Mouse (Mus musculus): ENCODE measurements at regions not wholly inside any gene's neighbourhood (a gene's known extent, or its start where the extent isn't known, plus 50 kb on each side); places are given as distances from the start of the nearest gene placed in this dataset.

DNA sequence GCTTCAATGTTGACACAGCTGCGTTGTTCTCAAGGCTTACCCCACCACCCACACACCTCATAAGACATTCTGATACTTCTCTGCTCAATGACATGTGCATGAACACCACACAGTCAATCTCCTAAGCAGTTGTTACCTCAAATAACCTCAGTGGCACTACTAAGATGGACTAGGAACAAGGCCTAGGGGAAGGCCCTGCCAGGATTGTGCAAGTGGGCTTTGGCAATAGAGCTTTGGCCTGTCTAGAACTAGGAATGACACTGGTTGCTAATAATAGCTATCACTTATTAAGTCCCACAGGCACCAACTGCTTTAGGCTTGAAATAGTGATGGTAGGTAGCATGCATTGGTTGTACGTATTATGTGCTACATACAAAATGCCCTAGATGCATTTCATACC, 169.7 kb upstream of the Nabp1 start:
- DNase-seq (ENCODE audit: low spot score in 2 of 2): no peak

- DNase-seq (ENCODE audit: low spot score in 2 of 2): peak; percentile 43 to 79
These were observed 166.2 kb upstream of the Nabp1 start for GRCm38 (mm10) chr1:51644399-51644798.

- no peak for DNase-seq (ENCODE audit: low spot score in 2 of 2)
These were observed 165.4 kb upstream of the Nabp1 start for GRCm38 (mm10) chr1:51643640-51644039.

- no peak for DNase-seq (ENCODE audit: low spot score in 2 of 2)
These were observed 160.5 kb upstream of the Nabp1 start for GRCm38 (mm10) chr1:51638519-51639302.

- no peak for DNase-seq (ENCODE audit: low spot score in 2 of 2)
These were observed 157.8 kb upstream of the Nabp1 start for GRCm38 (mm10) chr1:51635881-51636515.

- DNase-seq (ENCODE audit: low spot score in 2 of 2): no peak
These were observed 155.6 kb upstream of the Nabp1 start for GRCm38 (mm10) chr1:51633795-51634194.

- DNase-seq (ENCODE audit: low spot score in 2 of 2): no peak
These were observed 154.6 kb upstream of the Nabp1 start for GRCm38 (mm10) chr1:51632851-51633250.

GRCm38 (mm10) chr1:51629848-51630247, 151.6 kb upstream of the Nabp1 start:
- no peak for DNase-seq (ENCODE audit: low spot score in 2 of 2)

DNA sequence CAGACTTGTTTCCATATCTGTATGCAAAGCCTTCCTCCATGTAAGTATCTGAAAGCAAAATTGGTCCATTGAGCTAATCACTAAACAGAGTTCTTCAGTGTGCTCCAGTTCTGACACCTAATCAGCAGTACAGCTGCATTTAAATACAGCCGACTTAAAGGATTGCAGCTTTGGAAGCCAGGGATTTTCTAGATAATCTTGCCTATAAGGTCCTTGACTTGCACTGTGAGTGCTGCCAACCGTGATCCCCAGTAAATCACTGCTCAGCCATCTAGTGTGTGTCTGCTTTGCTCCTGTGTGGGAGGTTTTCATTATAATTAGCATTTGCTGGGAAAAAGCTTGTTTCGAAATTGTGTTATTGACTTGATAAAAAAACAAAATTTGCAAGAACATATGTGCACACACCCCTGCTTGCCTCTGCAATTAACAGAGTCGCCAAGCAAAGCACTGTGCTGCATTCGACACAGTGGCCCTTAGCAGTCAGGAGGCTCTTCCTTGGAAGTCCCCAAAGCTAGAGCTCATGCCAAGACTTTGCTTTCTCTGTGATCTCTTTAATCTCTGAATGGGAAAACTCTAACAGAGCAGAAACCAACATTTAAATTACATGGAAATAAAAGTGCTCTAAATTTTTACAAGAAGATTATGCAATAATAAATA, 150.0 kb upstream of the Nabp1 start:
- no peak for DNase-seq (ENCODE audit: low spot score in 2 of 2)

GRCm38 (mm10) chr1:51626303-51626702, 148.1 kb upstream of the Nabp1 start:
- no peak for DNase-seq (ENCODE audit: low spot score in 2 of 2)

GRCm38 (mm10) chr1:51625079-51625478, 146.9 kb upstream of the Nabp1 start:
- DNase-seq (ENCODE audit: low spot score in 2 of 2): no peak

GRCm38 (mm10) chr1:51624551-51624950, 146.3 kb upstream of the Nabp1 start:
- DNase-seq (ENCODE audit: low spot score in 2 of 2): no peak

DNA sequence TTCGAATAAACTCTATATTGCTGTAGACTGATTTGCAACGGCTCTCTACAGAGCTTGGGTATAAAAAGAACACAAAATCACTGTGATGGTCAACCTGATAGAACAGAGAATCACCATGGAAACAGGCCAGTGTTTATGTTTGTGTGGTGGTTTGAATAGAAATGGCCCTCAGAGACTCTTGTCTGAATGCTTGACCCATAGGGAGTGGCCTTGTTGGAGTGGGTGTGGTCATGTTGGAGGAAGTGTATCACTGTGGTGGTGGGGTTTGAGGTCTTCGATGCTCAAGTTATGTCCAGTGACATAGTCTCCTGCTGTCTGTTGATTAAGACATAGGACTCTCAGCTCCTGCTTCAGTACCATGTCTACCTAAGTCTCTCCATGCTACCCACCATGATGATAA, 144.8 kb upstream of the Nabp1 start:
- no peak for DNase-seq (ENCODE audit: low spot score in 2 of 2)

GRCm38 (mm10) chr1:51622181-51622862, 144.1 kb upstream of the Nabp1 start:
- DNase-seq (ENCODE audit: low spot score in 2 of 2): no peak

DNA sequence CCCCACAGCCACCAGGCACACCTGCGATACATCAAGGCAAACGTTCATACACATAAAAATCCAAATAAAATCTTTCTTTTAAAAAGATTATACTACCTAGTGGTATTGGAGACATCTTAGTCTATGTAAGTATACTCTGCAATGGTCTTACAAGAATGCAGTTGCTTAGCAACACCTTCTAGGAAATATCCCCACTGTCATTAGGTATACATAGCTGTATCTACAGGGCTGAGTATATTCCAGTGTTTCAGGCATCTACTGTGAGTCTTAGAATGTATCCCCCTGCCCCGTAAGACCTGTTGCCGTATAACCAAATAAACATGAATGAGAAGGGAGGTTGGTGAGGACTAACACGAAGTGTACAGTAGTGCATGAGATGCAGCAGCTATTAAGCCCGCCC, 142.8 kb upstream of the Nabp1 start:
- DNase-seq (ENCODE audit: low spot score in 2 of 2): no peak

DNA sequence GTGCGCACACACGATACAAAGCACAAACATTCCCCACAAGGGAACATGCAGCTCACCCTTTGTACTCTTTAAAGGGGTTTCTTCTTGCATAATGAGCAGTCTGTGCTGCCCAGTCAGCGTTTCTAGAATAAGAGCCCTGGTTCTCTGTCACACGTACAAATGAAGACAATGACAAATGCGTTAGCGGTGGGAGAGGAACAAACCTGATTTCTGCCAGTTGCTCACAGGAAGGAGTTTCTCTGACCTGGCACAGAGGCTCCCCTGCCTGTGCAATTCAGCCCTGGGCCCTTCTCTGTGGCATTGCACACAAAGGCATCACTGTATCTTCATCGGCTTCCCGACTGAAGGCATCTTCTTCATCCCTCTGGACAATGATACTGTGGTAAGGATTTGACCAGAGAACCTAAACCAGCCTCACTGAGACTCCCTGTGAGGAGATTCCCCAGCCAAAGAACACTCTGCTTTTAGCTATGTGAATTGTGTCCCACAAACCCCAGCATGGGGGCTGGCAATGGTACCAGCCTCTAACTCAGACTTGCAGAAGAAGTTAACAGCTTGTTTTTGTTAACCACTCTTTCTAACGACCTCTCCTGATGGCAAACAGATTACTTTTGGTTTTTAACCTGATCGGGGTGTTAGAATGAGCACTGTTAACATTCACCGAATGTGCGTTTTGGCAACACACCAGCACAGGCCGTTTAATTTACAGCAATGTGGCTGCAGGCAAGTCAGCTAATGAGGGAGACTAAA, 139.5 kb upstream of the Nabp1 start:
- DNase-seq (ENCODE audit: low spot score in 2 of 2): no peak

DNA sequence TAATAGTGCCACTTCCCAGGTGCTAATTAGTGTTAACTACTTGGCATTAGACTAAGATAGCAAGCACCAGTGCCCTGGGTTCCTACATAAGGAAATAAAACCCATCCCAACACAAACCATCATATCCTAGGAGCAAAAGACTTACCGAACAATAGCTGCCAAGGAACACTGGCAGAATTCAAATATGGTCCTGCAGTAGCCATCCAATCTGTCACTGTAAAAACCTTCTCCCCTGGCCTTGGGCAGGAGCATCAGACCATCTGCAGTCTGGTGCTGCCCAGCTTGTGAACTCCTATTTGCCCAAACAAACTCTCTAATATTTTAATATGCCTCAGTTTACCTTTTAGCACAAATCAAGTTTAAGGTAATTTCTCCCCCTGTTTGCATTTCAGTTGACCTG, 137.9 kb upstream of the Nabp1 start:
- no peak for DNase-seq (ENCODE audit: low spot score in 2 of 2)

DNA sequence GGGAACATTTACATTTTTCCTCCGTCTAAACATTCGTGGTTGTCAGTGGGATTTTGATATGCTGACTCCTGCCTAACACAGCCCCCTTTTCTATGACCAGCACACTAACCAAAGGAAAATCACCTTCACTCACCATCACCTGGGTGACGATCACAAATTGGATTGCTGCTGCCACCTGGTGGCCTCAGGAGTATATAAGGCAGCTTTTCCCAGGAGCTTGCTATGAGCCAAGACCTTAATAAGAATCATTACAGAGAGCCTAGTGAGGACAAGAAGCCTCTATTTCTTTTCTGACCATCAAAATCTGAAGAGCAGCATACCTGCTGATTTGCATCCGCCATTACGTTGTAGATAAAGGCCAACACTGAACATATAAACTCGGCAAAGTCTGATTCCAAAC, 137.3 kb upstream of the Nabp1 start:
- peak in 1 of 2 experiments; percentile 16 for DNase-seq (ENCODE audit: low spot score in 2 of 2)

GRCm38 (mm10) chr1:51614700-51615099, 136.5 kb upstream of the Nabp1 start:
- DNase-seq (ENCODE audit: low spot score in 2 of 2): no peak

GRCm38 (mm10) chr1:51609295-51609694, 131.1 kb upstream of the Nabp1 start:
- DNase-seq (ENCODE audit: low spot score in 2 of 2): no peak

- peak in 1 of 2 experiments; percentile 25 for DNase-seq (ENCODE audit: low spot score in 2 of 2)
These were observed 129.2 kb upstream of the Nabp1 start for GRCm38 (mm10) chr1:51607437-51607855.
